Mouse (Mus musculus) limb, embryonic 11.5 days (tissue): ENCODE results near the gene Ifnar2. TPM values are rescaled to one million over a fixed set of nuclear protein-coding genes. Genes with fewer than 3 reads are reported as not detected.

Experiments used
- ATAC-seq: fragments of 200-750 bp; cut with Nextera tagmentation; 2 replicates; pipeline ENCODE4 v1.8.0; 2017; ENCODE audit warnings: low read depth; ENCODE audit not compliant: insufficient number of reproducible peaks, low FRiP score, low TSS enrichment
- DNase-seq: peaks from one replicate; pipeline ENCODE4 v3.0.0-alpha.2; 2015; ENCODE audit warnings: low spot score
- H3K27ac ChIP-seq: fragments of 300-500 bp; sonication (generic); replicated peaks from 2 replicates; pipeline ENCODE4 v1.5.1; 2014; ENCODE audit warnings: low read depth, mild to moderate bottlenecking, low read length
- H3K27me3 ChIP-seq: fragments of 300-500 bp; sonication (generic); 2 replicates; pipeline ENCODE4 v1.6.1; 2014; ENCODE audit warnings: mild to moderate bottlenecking, low read length, mixed read lengths; ENCODE audit not compliant: control insufficient read depth, insufficient read depth
- H3K36me3 ChIP-seq: fragments of 300-500 bp; sonication (generic); 2 replicates; pipeline ENCODE4 v1.6.1; 2014; ENCODE audit warnings: mild to moderate bottlenecking, low read length, moderate library complexity, mixed read lengths; ENCODE audit not compliant: control insufficient read depth, insufficient read depth
- H3K4me1 ChIP-seq: fragments of 300-500 bp; sonication (generic); 2 replicates; pipeline ENCODE4 v1.6.1; 2014; ENCODE audit warnings: low read length, mixed read lengths; ENCODE audit not compliant: control insufficient read depth, insufficient read depth
- H3K4me2 ChIP-seq: fragments of 300-500 bp; sonication (generic); 2 replicates; pipeline ENCODE4 v1.6.1; 2014; ENCODE audit warnings: low read depth, mild to moderate bottlenecking, moderate library complexity; ENCODE audit not compliant: severe bottlenecking
- H3K4me3 ChIP-seq: fragments of 300-500 bp; sonication (generic); 2 replicates; pipeline ENCODE4 v1.5.1; 2014; ENCODE audit warnings: low read depth, low read length
- H3K9ac ChIP-seq: fragments of 300-500 bp; sonication (generic); 2 replicates; pipeline ENCODE4 v1.6.1; 2014; ENCODE audit warnings: mild to moderate bottlenecking, low read length
- H3K9me3 ChIP-seq: fragments of 300-500 bp; sonication (generic); 2 replicates; pipeline ENCODE4 v1.6.1; 2016; ENCODE audit warnings: low read length; ENCODE audit not compliant: control insufficient read depth
- WGBS: fragments of 180-500 bp; shearing (Covaris S2); extraction: QIAGEN DNeasy Blood & Tissue Kit; methylation state at CpG from one replicate; pipeline ENCODE4 v1.1.7; 2014; 5-methylcytosine and 5-hydroxymethylcytosine counted together
- polyA plus RNA-seq: library from polyadenylated mRNA; unstranded; fragments of >200 nt; fragmentation: Nextera tagmentation; extraction: Ambion mirVana; gene quantifications from 2 replicates; pipeline ENCODE4 v1.2.1, GENCODE M21; 2014

Ifnar2 gene
- polyA plus RNA-seq, 1 experiment from 2014 or later: 39.3 TPM

DNA sequence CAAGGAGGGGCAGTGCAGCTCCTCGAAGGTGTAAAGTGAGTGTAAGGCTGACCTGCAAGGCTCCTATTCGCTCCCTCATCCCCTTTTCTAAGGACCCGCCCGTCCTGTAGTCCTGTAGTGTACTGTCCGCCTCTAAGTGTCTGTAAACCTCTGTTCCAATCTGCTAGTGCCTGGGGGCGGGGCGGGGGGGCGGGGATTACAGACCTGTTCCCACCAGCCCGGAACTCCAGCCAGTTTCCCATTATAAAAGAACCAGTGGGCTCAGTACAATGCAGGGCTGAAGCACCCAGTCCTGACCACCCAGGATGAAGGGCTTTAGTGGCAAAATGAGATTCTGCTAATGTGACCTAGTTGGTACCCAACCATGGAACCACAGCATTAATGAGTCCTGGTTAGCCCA lies 6.4 kb downstream of the Ifnar2 start:
- H3K36me3 ChIP-seq: peaks cover 2% of the 10 kb centered on the region; the same call in 1 of the 2 replicates
- no peaks in the 10 kb centered on the region for H3K9me3 ChIP-seq
- H3K27ac ChIP-seq: no peak overlapping the region
- 43% methylated on average over 9 of the region's 9 CpGs for WGBS
- no peak for DNase-seq
- H3K4me1 ChIP-seq: no peaks in the 10 kb centered on the region
- H3K9ac ChIP-seq: no peak overlapping the region
- H3K4me3 ChIP-seq: no peak overlapping the region
- H3K27me3 ChIP-seq: no peaks in the 10 kb centered on the region
- ATAC-seq: no peak
- no peak overlapping the region for H3K4me2 ChIP-seq

DNA sequence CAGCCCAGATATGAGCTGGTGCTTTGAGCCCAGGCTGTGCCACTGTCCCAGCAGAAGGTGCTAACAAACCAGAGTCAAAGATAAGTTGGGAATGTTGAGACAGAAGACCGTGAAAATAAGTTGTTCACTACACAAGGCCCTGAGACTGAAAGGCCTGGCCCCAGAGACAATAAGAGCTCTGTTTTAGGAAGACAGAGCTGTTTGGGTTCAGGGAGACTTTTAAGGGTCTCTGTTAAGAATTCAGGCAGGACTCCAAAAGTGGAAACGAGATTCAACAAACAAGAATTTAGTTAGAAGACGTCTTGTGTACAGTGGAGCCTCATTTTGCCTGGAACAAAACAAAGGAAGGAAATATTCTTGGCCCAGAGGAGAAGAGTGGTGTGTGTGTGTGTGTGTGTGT lies 6.8 kb downstream of the Ifnar2 start:
- no peaks in the 10 kb centered on the region for H3K9me3 ChIP-seq
- WGBS: 77% methylated on average over 3 of the region's 3 CpGs
- DNase-seq (no peak), ATAC-seq (no peak)
- H3K27me3 ChIP-seq: no peaks in the 10 kb centered on the region
- no peaks in the 10 kb centered on the region for H3K4me1 ChIP-seq
- no peak overlapping the region for H3K9ac ChIP-seq
- peaks cover 2% of the 10 kb centered on the region; the same call in 1 of the 2 replicates for H3K36me3 ChIP-seq
- no peak overlapping the region for H3K4me3 ChIP-seq
- H3K4me2 ChIP-seq: no peak overlapping the region
- H3K27ac ChIP-seq: no peak overlapping the region

DNA sequence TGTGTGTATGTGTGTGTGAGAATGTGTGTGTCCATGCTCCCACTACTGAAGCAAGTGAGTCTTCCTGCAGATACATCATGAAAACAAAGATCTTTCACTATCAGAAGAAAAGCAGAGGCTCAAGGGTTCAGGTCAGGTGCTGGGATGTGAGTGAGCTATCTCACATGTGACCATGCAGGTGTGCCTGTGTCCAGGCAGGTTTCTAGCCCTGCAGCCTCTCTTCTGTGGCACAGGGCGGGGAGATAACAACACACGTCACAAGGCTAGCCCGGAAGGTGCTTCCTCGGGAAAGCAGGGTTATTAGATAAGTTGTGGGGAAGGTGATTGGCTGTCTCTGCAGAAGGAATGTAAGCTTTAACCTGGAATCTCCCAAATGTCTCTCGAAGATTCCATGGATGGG lies 7.6 kb downstream of the Ifnar2 start:
- H3K9ac ChIP-seq: no peak overlapping the region
- no peak overlapping the region for H3K27ac ChIP-seq
- no peaks in the 10 kb centered on the region for H3K9me3 ChIP-seq
- H3K4me2 ChIP-seq: no peak overlapping the region
- ATAC-seq (no peak), DNase-seq (no peak)
- 81% methylated on average over 5 of the region's 5 CpGs for WGBS
- H3K27me3 ChIP-seq: no peaks in the 10 kb centered on the region
- H3K4me3 ChIP-seq: no peak overlapping the region
- no peaks in the 10 kb centered on the region for H3K4me1 ChIP-seq
- peaks cover 2% of the 10 kb centered on the region; the same call in 1 of the 2 replicates for H3K36me3 ChIP-seq

DNA sequence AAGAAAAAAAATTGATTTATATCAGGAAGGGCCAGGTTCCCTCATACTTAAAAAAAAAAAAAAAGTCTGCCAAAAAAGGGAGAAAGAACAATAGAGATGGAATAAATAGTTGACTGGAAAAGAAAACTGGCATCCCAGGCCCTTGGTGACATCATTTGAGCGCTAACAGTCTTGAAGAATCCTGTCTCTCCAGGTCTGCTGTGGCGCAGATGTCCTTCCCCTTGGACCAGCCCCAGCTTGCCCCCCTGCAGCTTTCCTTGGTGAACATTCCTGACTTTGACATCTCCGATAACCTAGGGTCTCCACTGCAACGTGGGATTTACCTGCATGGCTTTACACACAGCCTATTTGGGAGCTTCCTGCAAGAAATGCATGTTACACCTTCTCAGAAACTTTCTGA lies 9.0 kb downstream of the Ifnar2 start:
- 82% methylated on average over 4 of the region's 4 CpGs for WGBS
- H3K4me3 ChIP-seq: no peak overlapping the region
- DNase-seq (no peak), ATAC-seq (no peak)
- H3K27ac ChIP-seq: no peak overlapping the region
- peaks cover 2% of the 10 kb centered on the region; the same call in 1 of the 2 replicates for H3K36me3 ChIP-seq
- no peak overlapping the region for H3K4me2 ChIP-seq
- H3K9ac ChIP-seq: no peak overlapping the region
- H3K27me3 ChIP-seq: no peaks in the 10 kb centered on the region
- H3K9me3 ChIP-seq: no peaks in the 10 kb centered on the region
- no peaks in the 10 kb centered on the region for H3K4me1 ChIP-seq

DNA sequence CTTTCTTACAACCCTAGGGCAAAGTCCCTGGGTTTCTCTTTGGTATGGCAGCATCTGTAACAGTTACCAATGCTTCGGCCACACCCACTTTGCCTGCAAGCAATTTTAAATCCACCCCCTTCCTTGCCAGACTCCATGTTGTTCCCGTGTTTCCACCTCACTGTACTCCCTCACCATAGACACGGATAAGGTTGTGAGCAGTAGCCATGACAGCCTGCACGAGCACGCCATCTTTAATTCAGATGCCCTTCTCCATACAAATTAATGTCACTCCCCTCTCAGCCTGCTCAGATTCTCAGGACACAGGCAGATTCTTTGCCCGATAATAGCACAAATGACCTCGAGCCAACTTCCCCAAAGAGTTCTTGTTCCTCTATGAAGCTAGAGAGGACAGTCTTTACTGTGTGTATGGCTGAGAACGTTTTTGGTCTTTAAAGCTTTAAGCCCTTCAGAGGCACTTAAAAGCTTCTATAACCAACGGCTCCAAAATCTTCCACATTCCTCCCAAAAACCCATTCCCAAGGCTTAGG lies 9.7 kb downstream of the Ifnar2 start:
- Histone ChIP-seq H3K36me3 (peaks cover 2% of the 10 kb centered on the region; the same call in 1 of the 2 replicates), H3K4me1 (no peaks in the 10 kb centered on the region), H3K27me3 (no peaks in the 10 kb centered on the region), H3K9ac (no peak overlapping the region), H3K4me2 (no peak overlapping the region), H3K27ac (no peak overlapping the region), H3K4me3 (no peak overlapping the region), H3K9me3 (no peaks in the 10 kb centered on the region)
- WGBS: 87% methylated on average over 9 of the region's 9 CpGs
- DNase-seq: no peak
- no peak for ATAC-seq

DNA sequence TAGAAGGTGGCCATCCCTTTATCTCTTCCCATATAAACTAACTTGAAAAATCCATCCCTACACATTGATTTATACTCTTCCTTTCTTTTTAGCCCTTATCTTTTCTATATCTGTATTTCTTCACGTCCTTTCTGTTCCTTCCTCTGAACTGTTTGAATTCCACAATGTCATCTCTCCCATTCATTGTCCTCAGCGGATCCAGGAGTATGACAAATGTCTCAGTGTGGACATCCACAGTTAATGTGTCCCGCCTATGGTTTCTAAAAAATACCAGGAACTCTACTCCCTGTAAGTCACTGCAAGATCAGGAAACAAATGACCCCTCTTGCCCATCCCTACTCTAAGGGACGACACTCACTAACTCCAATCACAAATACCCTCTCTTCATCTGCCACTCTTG lies 11.6 kb downstream of the Ifnar2 start:
- H3K4me3 ChIP-seq: no peak overlapping the region

DNA sequence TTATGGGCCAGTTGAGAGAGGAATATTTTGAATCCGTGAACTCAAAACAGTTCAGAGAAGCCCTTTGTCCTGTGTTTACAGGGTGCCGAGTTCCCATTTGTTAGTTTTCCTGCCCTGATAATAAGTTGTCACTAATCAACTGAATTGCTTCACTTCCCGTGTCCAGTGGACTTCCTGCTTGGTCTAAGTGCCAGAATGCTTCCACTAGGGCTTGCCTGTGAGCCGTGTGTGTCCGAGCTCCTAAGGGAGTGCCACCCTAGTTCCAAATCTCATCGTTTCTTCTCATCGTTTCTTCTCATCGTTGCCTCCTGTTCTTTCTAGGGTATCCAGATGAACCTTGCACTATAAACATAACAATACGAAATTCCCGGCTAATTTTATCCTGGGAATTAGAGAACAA lies 13.0 kb downstream of the Ifnar2 start:
- Histone ChIP-seq H3K27ac (no peak overlapping the region), H3K36me3 (peaks cover 12% of the 10 kb centered on the region; the same call in 1 of the 2 replicates), H3K4me3 (no peak overlapping the region), H3K27me3 (no peaks in the 10 kb centered on the region), H3K9ac (no peak overlapping the region), H3K4me1 (no peaks in the 10 kb centered on the region), H3K9me3 (no peaks in the 10 kb centered on the region), H3K4me2 (no peak overlapping the region)
- ATAC-seq: no peak
- 57% methylated on average over 10 of the region's 10 CpGs for WGBS
- no peak for DNase-seq

More for the DNA sequence above, 11.6 kb downstream of the Ifnar2 start:
- Histone ChIP-seq H3K4me2 (no peak overlapping the region), H3K4me1 (no peaks in the 10 kb centered on the region), H3K36me3 (peaks cover 9% of the 10 kb centered on the region; the same call in 1 of the 2 replicates), H3K27me3 (no peaks in the 10 kb centered on the region), H3K9me3 (no peaks in the 10 kb centered on the region), H3K27ac (no peak overlapping the region), H3K9ac (no peak overlapping the region)
- no peak for DNase-seq
- WGBS: 90% methylated on average over 4 of the region's 4 CpGs
- no peak for ATAC-seq

DNA sequence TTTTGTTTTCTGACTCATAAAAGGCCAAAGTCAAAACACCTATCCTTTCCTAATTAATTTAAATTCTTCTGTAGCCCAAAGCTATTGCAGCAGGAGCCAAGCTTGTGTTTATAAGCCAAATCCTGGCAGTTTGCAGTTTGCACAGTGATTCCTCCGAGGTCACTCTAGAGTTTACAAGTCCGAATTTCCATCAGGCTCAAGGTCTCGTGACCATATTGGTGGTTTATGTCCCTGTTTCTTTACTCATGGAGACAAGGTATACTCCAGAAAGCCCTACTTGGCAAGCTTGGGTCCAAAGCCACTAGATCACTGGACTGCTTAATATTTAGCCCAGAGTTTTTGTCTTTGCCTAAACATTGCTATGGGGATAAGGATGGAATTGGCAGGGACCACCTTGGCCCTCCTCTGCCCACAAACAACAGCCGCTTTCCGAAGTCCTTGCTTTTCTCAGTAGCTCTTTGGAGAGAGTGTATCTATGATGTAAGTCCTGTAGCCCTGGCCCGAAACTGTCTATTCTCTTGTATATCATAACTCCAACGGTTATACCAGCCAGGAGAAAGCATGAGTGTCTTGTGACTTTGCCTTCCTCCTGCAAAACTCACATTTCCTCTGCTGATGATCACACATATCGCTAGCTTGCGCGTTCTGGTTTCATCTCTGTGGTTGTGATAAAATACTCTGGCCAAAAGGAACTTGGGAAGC lies 14.0 kb downstream of the Ifnar2 start:
- Histone ChIP-seq H3K27ac (no peak overlapping the region), H3K4me3 (no peak overlapping the region), H3K4me1 (no peaks in the 10 kb centered on the region), H3K27me3 (no peaks in the 10 kb centered on the region), H3K36me3 (peaks cover 12% of the 10 kb centered on the region; the same call in 1 of the 2 replicates), H3K9me3 (no peaks in the 10 kb centered on the region), H3K9ac (no peak overlapping the region), H3K4me2 (no peak overlapping the region)
- DNase-seq: no peak
- no peak for ATAC-seq
- WGBS: 90% methylated on average over 10 of the region's 10 CpGs
